Mouse (Mus musculus): ENCODE data around the gene Ric3. TPM values are rescaled to one million over a fixed set of nuclear protein-coding genes. Genes with fewer than 3 reads are reported as not detected.

Ric3 gene
- total RNA-seq (2023; ENCODE audit: inconsistent age), result 0.22 to 0.48 TPM (median 0.35 TPM) in 4 replicates

GRCm38 (mm10) chr7:109083113-109083812 is at the start of gene Ric3:
Ric3 (minus strand) TSS chr7:109083331.

Other genes with a start within 250 kb of the Ric3 start
- not detected in 4 replicates for gene Olfr516, start 232.8 kb downstream of the Ric3 start, total RNA-seq (2023; ENCODE audit: inconsistent age)
- not detected in 4 replicates for gene Olfr517, start 211.0 kb downstream of the Ric3 start, total RNA-seq (2023; ENCODE audit: inconsistent age)
- gene Olfr518, start 198.3 kb downstream of the Ric3 start, total RNA-seq (2023; ENCODE audit: inconsistent age), result not detected in 4 replicates
- not detected in 4 replicates for gene Olfr519, start 188.9 kb downstream of the Ric3 start, total RNA-seq (2023; ENCODE audit: inconsistent age)
- gene Nlrp10, start 153.2 kb downstream of the Ric3 start, total RNA-seq (2023; ENCODE audit: inconsistent age), result 3.1 to 4.1 TPM (median 3.8 TPM) in 4 replicates
- 257 to 279 TPM (median 260 TPM) in 4 replicates for gene Eif3f, start 148.9 kb downstream of the Ric3 start, total RNA-seq (2023; ENCODE audit: inconsistent age)
- 2.5 to 3.9 TPM (median 3.3 TPM) in 4 replicates for gene Tub, start 133.0 kb downstream of the Ric3 start, total RNA-seq (2023; ENCODE audit: inconsistent age)
- not detected in 4 replicates for gene Lmo1, start 91.9 kb upstream of the Ric3 start, total RNA-seq (2023; ENCODE audit: inconsistent age)